Mouse (Mus musculus): ENCODE data around the gene Olfr1354. TPM values are rescaled to one million over a fixed set of nuclear protein-coding genes. Genes with fewer than 3 reads are reported as not detected.
"Not testable (repeated sequence)": the region's sequence is repeated elsewhere in the genome, so short reads cannot be mapped to it uniquely, and the experiment has no call there.

Olfr1354 gene
- polyA plus RNA-seq (2016; fragmentation: Nextera tagmentation; extraction: Ambion mirVana) = not detected in 2 replicates

DNA sequence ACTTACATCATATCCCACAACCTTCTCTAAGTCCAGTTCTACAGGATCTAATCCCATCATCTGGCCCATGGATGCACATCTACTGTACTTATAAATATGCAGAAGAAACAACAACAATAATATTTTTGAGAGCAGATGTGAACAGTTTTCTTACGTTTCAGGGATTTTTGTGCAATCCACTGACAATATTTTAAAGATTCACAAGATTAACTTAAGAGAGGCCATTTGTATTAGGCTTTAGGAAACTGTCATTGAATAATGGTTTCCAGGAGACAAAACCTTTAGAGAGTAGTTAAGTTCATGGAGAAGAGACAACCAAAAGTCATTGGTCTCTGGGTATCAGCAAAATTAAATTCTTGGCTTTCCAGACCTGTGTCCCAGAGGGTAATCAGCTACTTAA, at the start of gene Olfr1354:
Gene Olfr1354 (plus strand): TSS at position 301 of the 400 bp plus-strand sequence.
- WGBS = 91% methylated on average over 1 of the region's 1 CpGs
- not testable (repeated sequence) for H3K27me3 ChIP-seq (replicated peaks; ENCODE audit: low read depth, poor library complexity, severe bottlenecking); DNase-seq (ENCODE audit: low spot score); H3K27ac ChIP-seq (replicated peaks); H3K36me3 ChIP-seq (replicated peaks); H3K9me3 ChIP-seq; H3K4me1 ChIP-seq; H3K4me3 ChIP-seq

DNA sequence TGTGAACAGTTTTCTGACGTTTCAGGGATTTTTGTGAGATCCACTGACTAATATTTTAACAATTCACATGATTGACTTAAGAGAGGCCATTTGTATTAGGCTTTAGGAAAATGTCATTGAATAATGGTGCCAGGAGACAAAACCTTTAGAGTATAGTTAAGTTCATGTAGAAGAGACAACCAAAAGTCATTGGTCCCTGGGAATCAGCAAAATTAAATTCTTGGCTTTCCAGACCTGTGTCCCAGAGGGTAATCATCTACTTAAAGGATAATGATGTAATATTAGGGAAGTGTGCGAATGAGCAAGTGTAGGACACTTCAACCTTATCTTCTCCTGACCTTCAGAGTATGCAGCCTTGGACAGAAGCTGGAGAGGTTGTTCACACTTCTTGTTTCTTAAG, 37.7 kb upstream of the Olfr1354 start, which contains the start of gene Olfr1355:
Gene Olfr1355 (plus strand): TSS at position 301 of the 400 bp plus-strand sequence.
- no peaks in the 10 kb centered on the region for H3K36me3 ChIP-seq (replicated peaks)
- 76% methylated on average over 2 of the region's 2 CpGs for WGBS

DNA sequence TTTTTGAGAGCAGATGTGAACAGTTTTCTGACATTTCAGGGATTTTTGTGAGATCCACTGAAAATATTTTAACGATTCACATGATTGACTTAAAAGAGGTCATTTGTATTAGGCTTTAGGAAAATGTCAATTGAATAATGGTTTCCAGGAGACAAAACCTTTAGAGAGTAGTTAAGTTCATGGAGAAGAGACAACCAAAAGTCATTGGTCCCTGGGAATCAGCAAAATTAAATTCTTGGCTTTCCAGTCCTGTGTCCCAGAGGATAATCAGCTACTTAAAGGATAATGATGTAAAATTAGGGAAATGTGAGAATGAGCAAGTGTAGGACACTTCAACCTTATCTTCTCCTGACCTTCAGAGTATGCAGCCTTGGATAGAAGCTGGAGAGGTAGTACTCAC, 37.4 kb downstream of the Olfr1354 start, which contains the start of gene Olfr8:
Gene Olfr8 (plus strand): TSS at position 301 of the 400 bp plus-strand sequence.
- not testable (repeated sequence) for H3K4me1 ChIP-seq; H3K9me3 ChIP-seq; H3K27me3 ChIP-seq (replicated peaks; ENCODE audit: low read depth, poor library complexity, severe bottlenecking); H3K36me3 ChIP-seq (replicated peaks); H3K4me3 ChIP-seq; DNase-seq (ENCODE audit: low spot score); H3K27ac ChIP-seq (replicated peaks)
- 87% methylated on average over 1 of the region's 1 CpGs for WGBS

More for the DNA sequence above, 37.7 kb upstream of the Olfr1354 start, which contains the start of gene Olfr1355:
- Histone ChIP-seq H3K9me3 (peaks cover 8% of the 10 kb centered on the region; the same call in 1 of the 2 replicates), H3K4me3 (no peak within 1 kb of the TSS), H3K4me1 (no peaks in the 10 kb centered on the region), H3K27ac (replicated peaks) (no peak within 1 kb of the TSS), H3K27me3 (replicated peaks; ENCODE audit: low read depth, poor library complexity, severe bottlenecking) (no peaks in the 10 kb centered on the region)
- DNase-seq (ENCODE audit: low spot score) = no peak

DNA sequence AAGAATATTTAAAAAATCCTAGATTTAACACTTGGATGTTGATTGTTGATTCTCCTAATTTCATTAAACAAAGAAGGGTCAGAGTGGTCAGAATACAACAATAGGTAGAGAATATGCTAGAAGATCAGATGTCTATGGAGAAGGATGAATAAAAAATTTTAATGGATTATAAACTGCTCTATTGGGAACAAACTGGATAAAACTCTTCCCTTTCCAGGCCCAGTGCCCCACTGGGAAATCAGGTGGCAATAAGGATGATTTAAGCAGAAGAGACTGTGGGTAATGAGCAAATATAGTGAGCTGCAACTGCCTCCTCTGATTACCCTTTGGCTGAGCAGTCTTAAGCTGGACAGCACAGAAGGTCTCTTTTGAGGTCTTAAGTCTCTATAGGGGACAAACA, 50.0 kb downstream of the Olfr1354 start, which contains the start of gene Olfr1353:
Gene Olfr1353 (plus strand): TSS at position 301 of the 400 bp plus-strand sequence.
- H3K4me3 ChIP-seq; H3K27ac ChIP-seq (replicated peaks): not testable (repeated sequence)

More for the DNA sequence above, 50.0 kb downstream of the Olfr1354 start, which contains the start of gene Olfr1353:
- H3K27me3 ChIP-seq (replicated peaks; ENCODE audit: low read depth, poor library complexity, severe bottlenecking); DNase-seq (ENCODE audit: low spot score); H3K36me3 ChIP-seq (replicated peaks); H3K4me1 ChIP-seq; H3K9me3 ChIP-seq: not testable (repeated sequence)

Other genes starting within 250 kb of the Olfr1354 start
- not detected in 2 replicates for gene Casp14, start 194.9 kb upstream of the Olfr1354 start, polyA plus RNA-seq (2016; fragmentation: Nextera tagmentation; extraction: Ambion mirVana)
- 0.13 and 0.16 TPM in 2 replicates for gene Ccdc105, start 160.1 kb upstream of the Olfr1354 start, polyA plus RNA-seq (2016; fragmentation: Nextera tagmentation; extraction: Ambion mirVana)
- 1.2 and 1.4 TPM in 2 replicates for gene Slc1a6, start 132.7 kb upstream of the Olfr1354 start, polyA plus RNA-seq (2016; fragmentation: Nextera tagmentation; extraction: Ambion mirVana)
- gene Olfr1356, start 61.0 kb upstream of the Olfr1354 start, polyA plus RNA-seq (2016; fragmentation: Nextera tagmentation; extraction: Ambion mirVana) = not detected in 2 replicates
- gene Olfr1355, start 37.6 kb upstream of the Olfr1354 start, polyA plus RNA-seq (2016; fragmentation: Nextera tagmentation; extraction: Ambion mirVana) = not detected in 2 replicates
- gene Olfr8, start 37.5 kb downstream of the Olfr1354 start, polyA plus RNA-seq (2016; fragmentation: Nextera tagmentation; extraction: Ambion mirVana) = not detected in 2 replicates
- not detected in 2 replicates for gene Olfr1353, start 50.1 kb downstream of the Olfr1354 start, polyA plus RNA-seq (2016; fragmentation: Nextera tagmentation; extraction: Ambion mirVana)
- not detected in 2 replicates for gene Olfr1352, start 67.9 kb downstream of the Olfr1354 start, polyA plus RNA-seq (2016; fragmentation: Nextera tagmentation; extraction: Ambion mirVana)
- gene Olfr1351, start 99.3 kb downstream of the Olfr1354 start, polyA plus RNA-seq (2016; fragmentation: Nextera tagmentation; extraction: Ambion mirVana) = not detected in 2 replicates
- gene Olfr57, start 115.6 kb downstream of the Olfr1354 start, polyA plus RNA-seq (2016; fragmentation: Nextera tagmentation; extraction: Ambion mirVana) = not detected in 2 replicates
- 29.6 and 31.0 TPM in 2 replicates for gene 2610008E11Rik, start 184.4 kb downstream of the Olfr1354 start, polyA plus RNA-seq (2016; fragmentation: Nextera tagmentation; extraction: Ambion mirVana)
- gene Vmn2r80, start 235.6 kb downstream of the Olfr1354 start, polyA plus RNA-seq (2016; fragmentation: Nextera tagmentation; extraction: Ambion mirVana) = not detected in 2 replicates